Mouse (Mus musculus): ENCODE measurements around the gene Stub1.

- no peak for TF ChIP-seq CTCF (IDR thresholded peaks at IDR 0.05; ENCODE audit: low read depth)
- TF ChIP-seq EP300 (IDR thresholded peaks at IDR 0.05; ENCODE audit: low read depth) = no peak
Measured at GRCm38 (mm10) chr17:25796951-25797369, 36.2 kb downstream of the Stub1 start, which contains the start of gene Metrn.
